Mouse (Mus musculus) adrenal gland, postnatal 14 days (tissue): ENCODE measurements around the gene Nts. TPM values are rescaled to one million over a fixed set of nuclear protein-coding genes. Genes with fewer than 3 reads are reported as not detected.
"Not testable (repeated sequence)": the region's sequence is repeated elsewhere in the genome, so short reads cannot be mapped to it uniquely, and the experiment has no call there.

ENCODE experiments used
- DNase-seq: peaks from one replicate; pipeline ENCODE4 v3.0.0; 2021; ENCODE audit warnings: mixed read lengths
- long read RNA-seq, 2 experiments: library from polyadenylated mRNA; stranded (forward); transcript quantifications; one replicate each; pipeline ENCODE4 v2.0.0; 2021
- total RNA-seq: library from RNA; stranded (reverse); gene quantifications from 2 replicates; pipeline ENCODE4 v1.2.3, GENCODE M21; 2021

Nts gene
- total RNA-seq: 0.41 TPM in 1 of 2 replicates, not detected in the other
- long read RNA-seq, experiment 1: 0 reads
- long read RNA-seq, experiment 2: 0 reads

GRCm38 (mm10) chr10:102490386-102490785 lies at the start of gene Nts:
Gene Nts (minus strand): TSS chr10:102490486.
- no peak for DNase-seq

GRCm38 (mm10) chr10:102527901-102528300 lies 37.6 kb upstream of the Nts start:
- no peak for DNase-seq

- no peak for DNase-seq
These were observed 23.9 kb upstream of the Nts start for GRCm38 (mm10) chr10:102514159-102514558.

- DNase-seq: peak; percentile 24
These were observed 21.6 kb upstream of the Nts start, which contains the start of gene Rassf9 for GRCm38 (mm10) chr10:102511807-102512461. Gene Rassf9 (plus strand): TSS chr10:102512222.

- no peak for DNase-seq
These were observed 21.1 kb upstream of the Nts start for GRCm38 (mm10) chr10:102511461-102511806.

- no peak for DNase-seq
These were observed 17.1 kb upstream of the Nts start for GRCm38 (mm10) chr10:102507386-102507785.

GRCm38 (mm10) chr10:102498754-102499153 lies 8.5 kb upstream of the Nts start:
- peak; percentile 31 for DNase-seq

GRCm38 (mm10) chr10:102491792-102492191 lies 1.5 kb upstream of the Nts start:
- DNase-seq: peak; percentile 26

- DNase-seq: no peak
These were observed 20.9 kb downstream of the Nts start for GRCm38 (mm10) chr10:102469412-102469811.

- DNase-seq: peak; percentile 51
These were observed 38.5 kb downstream of the Nts start for GRCm38 (mm10) chr10:102451756-102452155.

- DNase-seq: peak; percentile 56
These were observed 40.8 kb downstream of the Nts start for GRCm38 (mm10) chr10:102449449-102449848.

GRCm38 (mm10) chr10:102444912-102445556 lies 45.3 kb downstream of the Nts start:
- no peak for DNase-seq

GRCm38 (mm10) chr10:102435467-102435866 lies 54.8 kb downstream of the Nts start:
- not testable (repeated sequence) for DNase-seq

GRCm38 (mm10) chr10:102435048-102435447 lies 55.2 kb downstream of the Nts start:
- DNase-seq: peak; percentile 36

Other genes starting within 250 kb of the Nts start
- 7.0 and 8.0 TPM in 2 replicates for gene Rassf9, start 21.7 kb upstream of the Nts start, total RNA-seq